Mouse (Mus musculus): Measurements from ENCODE around the gene Gm28053.

GRCm38 (mm10) chr6:48674291-48675058, 43.9 kb upstream of the Gm28053 start:
- TF ChIP-seq GATA1 (IDR thresholded peaks at IDR 0.05; ENCODE audit: borderline replicate concordance, low read length) (no peak), FLI1 (IDR thresholded peaks at IDR 0.05; ENCODE audit: low read length) (no peak)
